In genomic region chr7:30095551-30096125, GRCm38 (mm10) we compare ENCODE assay signal across 8 mouse cellular contexts. TPM values are rescaled to one million over a fixed set of nuclear protein-coding genes. Genes with fewer than 3 reads are reported as not detected.
DNase-seq lines count a peak whose midpoint lies in the region; ATAC-seq and TF ChIP-seq lines count a peak whose summit lies in the region.

No protein-coding gene starts in this region.

- no peaks in the 10 kb centered on the region for H3K9me3 ChIP-seq in forebrain, embryonic 12.5 days
- H3K9me3 ChIP-seq in liver, embryonic 12.5 days (replicated peaks): no peaks in the 10 kb centered on the region
- H3K9me3 ChIP-seq in stomach, postnatal 0 days (ENCODE audit: control insufficient read depth, low read length): no peaks in the 10 kb centered on the region

- H3K4me3 ChIP-seq in C2C12 (ENCODE audit: insufficient read depth, poor library complexity, severe bottlenecking): peak overlapping the region; percentile 64
- peak overlapping the region; percentile 49 for H3K4me3 ChIP-seq in forebrain, embryonic 12.5 days (replicated peaks)
- peak overlapping the region; percentile 77 for H3K4me3 ChIP-seq in liver, embryonic 12.5 days
- peak overlapping the region; percentile 76 for H3K4me3 ChIP-seq in stomach, postnatal 0 days (ENCODE audit: low read depth, low read length)

- H3K79me2 ChIP-seq in C2C12 (ENCODE audit: control insufficient read depth, insufficient read depth): peaks cover 44% of the 10 kb centered on the region

- peaks cover 21% of the 10 kb centered on the region for H3K4me1 ChIP-seq in forebrain, embryonic 12.5 days
- peaks cover 42% of the 10 kb centered on the region for H3K4me1 ChIP-seq in liver, embryonic 12.5 days
- H3K4me1 ChIP-seq in stomach, postnatal 0 days (replicated peaks; ENCODE audit: control insufficient read depth, insufficient read depth): peaks cover 4% of the 10 kb centered on the region; the same call in 1 of the 2 replicates

- no peak for TF ChIP-seq EP300 in stomach, postnatal 0 days (optimal IDR thresholded peaks at IDR 0.05)

- no peaks in the 10 kb centered on the region for H3K27me3 ChIP-seq in C2C12 (ENCODE audit: control insufficient read depth, insufficient read depth, insufficient read length)
- H3K27me3 ChIP-seq in forebrain, embryonic 12.5 days: no peaks in the 10 kb centered on the region
- H3K27me3 ChIP-seq in liver, embryonic 12.5 days (replicated peaks): no peaks in the 10 kb centered on the region
- H3K27me3 ChIP-seq in stomach, postnatal 0 days (ENCODE audit: control insufficient read depth, insufficient read depth, low read length): no peaks in the 10 kb centered on the region

- no peak for ATAC-seq in forebrain, embryonic 12.5 days (ENCODE audit: low FRiP score)
- ATAC-seq in liver, embryonic 12.5 days: no peak
- ATAC-seq in stomach, postnatal 0 days (ENCODE audit: low FRiP score, low TSS enrichment): no peak

- peak; percentile 45 for DNase-seq in cerebellum, adult 9-10 months
- no peak for DNase-seq in cerebellum, adult 11 months
- DNase-seq in stomach, postnatal 0 days (ENCODE audit: low spot score): no peak
- DNase-seq in urinary bladder, adult 18-20 months (ENCODE audit: low spot score in 2 of 2): no peak
- DNase-seq in left cerebral cortex, postnatal 36 days (ENCODE audit: low spot score in 2 of 2): no peak

- H3ac ChIP-seq in C2C12 (ENCODE audit: control insufficient read depth, insufficient read length, low read depth): peak overlapping the region; percentile 50

- no peak for TF ChIP-seq CTCF in C2C12 (IDR thresholded peaks at IDR 0.05; ENCODE audit: control insufficient read depth, insufficient read depth, insufficient read length)
- no peak for TF ChIP-seq CTCF in stomach, postnatal 0 days (IDR thresholded peaks at IDR 0.05; ENCODE audit: low read depth)

- H3K4me2 ChIP-seq in forebrain, embryonic 12.5 days: peak overlapping the region; percentile 81
- peak overlapping the region; percentile 86 for H3K4me2 ChIP-seq in liver, embryonic 12.5 days
- H3K4me2 ChIP-seq in stomach, postnatal 0 days (replicated peaks; ENCODE audit: low read depth): peak overlapping the region; percentile 60

- H3K36me3 ChIP-seq in C2C12 (ENCODE audit: control insufficient read depth, insufficient read depth): peaks cover 25% of the 10 kb centered on the region
- peaks cover 31% of the 10 kb centered on the region for H3K36me3 ChIP-seq in forebrain, embryonic 12.5 days (replicated peaks)
- H3K36me3 ChIP-seq in liver, embryonic 12.5 days: peaks cover 13% of the 10 kb centered on the region
- peaks cover 7% of the 10 kb centered on the region for H3K36me3 ChIP-seq in stomach, postnatal 0 days (ENCODE audit: control insufficient read depth, insufficient read depth, low read length)

- H3K9ac ChIP-seq in forebrain, embryonic 12.5 days: peak overlapping the region; percentile 70
- H3K9ac ChIP-seq in liver, embryonic 12.5 days: peak overlapping the region; percentile 81
- peak overlapping the region; percentile 50 for H3K9ac ChIP-seq in stomach, postnatal 0 days (ENCODE audit: low read length)

- H3K27ac ChIP-seq in forebrain, embryonic 12.5 days: peak overlapping the region; percentile 56; the same call in 1 of the 2 replicates
- H3K27ac ChIP-seq in liver, embryonic 12.5 days: no peak overlapping the region
- peak overlapping the region; percentile 45 for H3K27ac ChIP-seq in stomach, postnatal 0 days (replicated peaks)

- WGBS in forebrain, embryonic 12.5 days: 8% methylated on average over 5 of the region's 5 CpGs
- 28% methylated on average over 5 of the region's 5 CpGs for WGBS in liver, embryonic 12.5 days (ENCODE audit: insufficient replicate concordance)
- WGBS in stomach, postnatal 0 days: 5% methylated on average over 5 of the region's 5 CpGs

- peaks cover 33% of the 10 kb centered on the region for H3K79me3 ChIP-seq in C2C12 (ENCODE audit: low read depth)

- intact Hi-C loops in left cerebral cortex, postnatal 36 days (cut with DNase I): loop anchor here (2.0 kb wide), 1 partner anchor 73 kb away; the partner anchor contains the start of gene Zfp146

TF ChIP-seq in C2C12, 6 proteins besides CTCF, POLR2A, EP300 and RAD21:
- TF ChIP-seq MAX (IDR thresholded peaks at IDR 0.05): no peak
- TF ChIP-seq FOSL1 (IDR thresholded peaks at IDR 0.05; ENCODE audit: insufficient read depth, low read length, poor library complexity, severe bottlenecking): no peak
- no peak for TF ChIP-seq MYOG (IDR thresholded peaks at IDR 0.05; ENCODE audit: control insufficient read depth, extremely low read depth, insufficient read length)
- no peak for TF ChIP-seq CEBPB (IDR thresholded peaks at IDR 0.05; ENCODE audit: low read depth)
- no peak for TF ChIP-seq MYOD1 (IDR thresholded peaks at IDR 0.05; ENCODE audit: control insufficient read depth, insufficient read length, low read depth)
- no peak for TF ChIP-seq USF1 (IDR thresholded peaks at IDR 0.05; ENCODE audit: low read depth)

RNA-seq across cellular contexts. Expression of gene Zfp260, which starts 1.1 kb away (rescaled TPM):
- 8.6 TPM for polyA plus RNA-seq in C2C12 (2012; fragmentation: generic; extraction: Trizol)
- polyA plus RNA-seq in forebrain, embryonic 12.5 days (2016; fragmentation: Nextera tagmentation; extraction: Ambion mirVana): 129 TPM in 2 replicates
- 22.6 and 24.3 TPM in 2 replicates for polyA plus RNA-seq in liver, embryonic 12.5 days (2016; fragmentation: Nextera tagmentation; extraction: Ambion mirVana)
- polyA plus RNA-seq in stomach, postnatal 0 days (2015; fragmentation: Nextera tagmentation; extraction: Ambion mirVana): 44.6 and 44.8 TPM in 2 replicates
- total RNA-seq in left cerebral cortex, postnatal 36 days (2021): 10 to 100 TPM; 65.6 to 70.4 TPM

RNA-seq across cellular contexts. Expression of gene Zfp566, which starts 5.3 kb away (rescaled TPM):
- polyA plus RNA-seq in C2C12 (2012; fragmentation: generic; extraction: Trizol): 3.1 TPM
- polyA plus RNA-seq in forebrain, embryonic 12.5 days (2016; fragmentation: Nextera tagmentation; extraction: Ambion mirVana): 13.5 and 16.2 TPM in 2 replicates
- 3.0 and 3.3 TPM in 2 replicates for polyA plus RNA-seq in liver, embryonic 12.5 days (2016; fragmentation: Nextera tagmentation; extraction: Ambion mirVana)
- 3.4 and 3.8 TPM in 2 replicates for polyA plus RNA-seq in stomach, postnatal 0 days (2015; fragmentation: Nextera tagmentation; extraction: Ambion mirVana)
- total RNA-seq in left cerebral cortex, postnatal 36 days (2021): 1 to 10 TPM; 7.5 to 7.6 TPM

RNA-seq across cellular contexts. Expression of gene Gm26920, which starts 5.4 kb away (rescaled TPM):
- polyA plus RNA-seq in C2C12 (2012; fragmentation: generic; extraction: Trizol): 0.05 TPM
- polyA plus RNA-seq in forebrain, embryonic 12.5 days (2016; fragmentation: Nextera tagmentation; extraction: Ambion mirVana): 2.7 and 6.9 TPM in 2 replicates
- polyA plus RNA-seq in liver, embryonic 12.5 days (2016; fragmentation: Nextera tagmentation; extraction: Ambion mirVana): 0.41 and 0.99 TPM in 2 replicates
- 0.36 and 0.38 TPM in 2 replicates for polyA plus RNA-seq in stomach, postnatal 0 days (2015; fragmentation: Nextera tagmentation; extraction: Ambion mirVana)
- 1 to 10 TPM in 1 of 2 experiments, not detected in 1; 1.1 TPM for total RNA-seq in left cerebral cortex, postnatal 36 days (2021)

RNA-seq across cellular contexts. Expression of gene Zfp82, which starts 22.9 kb away (rescaled TPM):
- polyA plus RNA-seq in C2C12 (2012; fragmentation: generic; extraction: Trizol): 2.0 TPM
- 4.7 and 8.9 TPM in 2 replicates for polyA plus RNA-seq in forebrain, embryonic 12.5 days (2016; fragmentation: Nextera tagmentation; extraction: Ambion mirVana)
- 1.8 and 2.0 TPM in 2 replicates for polyA plus RNA-seq in liver, embryonic 12.5 days (2016; fragmentation: Nextera tagmentation; extraction: Ambion mirVana)
- polyA plus RNA-seq in stomach, postnatal 0 days (2015; fragmentation: Nextera tagmentation; extraction: Ambion mirVana): 1.9 and 2.1 TPM in 2 replicates
- 1 to 10 TPM; 3.4 to 4.5 TPM for total RNA-seq in left cerebral cortex, postnatal 36 days (2021)

RNA-seq across cellular contexts. Expression of gene Zfp382, which starts 26.1 kb away (rescaled TPM):
- 3.8 TPM for polyA plus RNA-seq in C2C12 (2012; fragmentation: generic; extraction: Trizol)
- polyA plus RNA-seq in forebrain, embryonic 12.5 days (2016; fragmentation: Nextera tagmentation; extraction: Ambion mirVana): 16.1 and 21.2 TPM in 2 replicates
- polyA plus RNA-seq in liver, embryonic 12.5 days (2016; fragmentation: Nextera tagmentation; extraction: Ambion mirVana): 2.5 and 3.0 TPM in 2 replicates
- 2.4 and 3.0 TPM in 2 replicates for polyA plus RNA-seq in stomach, postnatal 0 days (2015; fragmentation: Nextera tagmentation; extraction: Ambion mirVana)
- 10 to 100 TPM; 29.9 to 38.4 TPM for total RNA-seq in left cerebral cortex, postnatal 36 days (2021)
